Mouse (Mus musculus) heart, embryonic 11.5 days (tissue): ENCODE data around the gene Cbfa2t2. TPM values are rescaled to one million over a fixed set of nuclear protein-coding genes. Genes with fewer than 3 reads are reported as not detected.
"Not testable (repeated sequence)": the region's sequence is repeated elsewhere in the genome, so short reads cannot be mapped to it uniquely, and the experiment has no call there.

Source experiments
- ATAC-seq: fragments of 200-750 bp; cut with Nextera tagmentation; replicated peaks from 2 replicates; pipeline ENCODE4 v1.8.0; 2017; ENCODE audit warnings: moderate library complexity; ENCODE audit not compliant: insufficient number of reproducible peaks, low FRiP score, low TSS enrichment
- H3K27ac ChIP-seq: fragments of 300-500 bp; sonication (generic); 2 replicates; pipeline ENCODE4 v1.5.1; 2014; ENCODE audit warnings: mild to moderate bottlenecking, low read depth, low read length
- H3K27me3 ChIP-seq: fragments of 300-500 bp; sonication (generic); 2 replicates; pipeline ENCODE4 v1.6.1; 2014; ENCODE audit warnings: mild to moderate bottlenecking, low read length, mixed read lengths; ENCODE audit not compliant: control insufficient read depth, insufficient read depth
- H3K36me3 ChIP-seq: fragments of 300-500 bp; sonication (generic); 2 replicates; pipeline ENCODE4 v1.6.1; 2014; ENCODE audit warnings: mild to moderate bottlenecking, low read length, moderate library complexity, mixed read lengths; ENCODE audit not compliant: control insufficient read depth, insufficient read depth
- H3K4me1 ChIP-seq: fragments of 300-500 bp; sonication (generic); 2 replicates; pipeline ENCODE4 v1.6.1; 2014; ENCODE audit warnings: low read length; ENCODE audit not compliant: control insufficient read depth, insufficient read depth
- H3K4me2 ChIP-seq: fragments of 300-500 bp; sonication (generic); 2 replicates; pipeline ENCODE4 v1.6.1; 2014; ENCODE audit warnings: mild to moderate bottlenecking, moderate library complexity
- H3K4me3 ChIP-seq: fragments of 300-500 bp; sonication (generic); 2 replicates; pipeline ENCODE4 v1.5.1; 2014; ENCODE audit warnings: low read depth, low read length
- H3K9ac ChIP-seq: fragments of 300-500 bp; sonication (generic); 2 replicates; pipeline ENCODE4 v1.6.1; 2014; ENCODE audit warnings: mild to moderate bottlenecking, low read depth, low read length, moderate library complexity
- H3K9me3 ChIP-seq: fragments of 300-500 bp; sonication (generic); replicated peaks from 2 replicates; pipeline ENCODE4 v1.6.1; 2016; ENCODE audit warnings: low read length; ENCODE audit not compliant: control insufficient read depth
- WGBS: fragments of 180-500 bp; shearing (Covaris S2); extraction: QIAGEN DNeasy Blood & Tissue Kit; methylation state at CpG from one replicate; pipeline ENCODE4 v1.1.7; 2014; ENCODE audit not compliant: insufficient replicate concordance; 5-methylcytosine and 5-hydroxymethylcytosine counted together
- polyA plus RNA-seq: library from polyadenylated mRNA; unstranded; fragments of >200 nt; fragmentation: Nextera tagmentation; extraction: Ambion mirVana; gene quantifications from 2 replicates; pipeline ENCODE4 v1.2.1, GENCODE M21; 2014

Gene Cbfa2t2
- polyA plus RNA-seq, 1 experiment from 2014 or later, result 31.2 TPM

- Histone ChIP-seq H3K36me3 (no peaks in the 10 kb centered on the region; the same call in 1 of the 2 replicates), H3K27me3 (no peaks in the 10 kb centered on the region), H3K27ac (no peak overlapping the region), H3K9ac (no peak overlapping the region), H3K9me3 (no peaks in the 10 kb centered on the region), H3K4me3 (no peak overlapping the region), H3K4me2 (no peak overlapping the region), H3K4me1 (peaks cover 5% of the 10 kb centered on the region; the same call in 1 of the 2 replicates)
- WGBS, result 80% methylated on average over 1 of the region's 1 CpGs
- no peak for ATAC-seq
Observed at GRCm38 (mm10) chr2:154465914-154466335, 29.6 kb downstream of the Cbfa2t2 start.

GRCm38 (mm10) chr2:154467139-154467538 is 30.9 kb downstream of the Cbfa2t2 start:
- H3K27me3 ChIP-seq, result no peaks in the 10 kb centered on the region
- H3K4me3 ChIP-seq, result no peak overlapping the region
- no peak overlapping the region for H3K9ac ChIP-seq
- no peak for ATAC-seq
- 80% methylated on average over 5 of the region's 5 CpGs for WGBS
- no peak overlapping the region for H3K27ac ChIP-seq
- no peak overlapping the region for H3K4me2 ChIP-seq
- H3K9me3 ChIP-seq, result no peaks in the 10 kb centered on the region
- no peaks in the 10 kb centered on the region for H3K36me3 ChIP-seq
- peaks cover 5% of the 10 kb centered on the region; the same call in 1 of the 2 replicates for H3K4me1 ChIP-seq

- Histone ChIP-seq H3K4me1 (no peaks in the 10 kb centered on the region), H3K4me2 (no peak overlapping the region), H3K27ac (no peak overlapping the region), H3K36me3 (no peaks in the 10 kb centered on the region), H3K9ac (no peak overlapping the region), H3K4me3 (no peak overlapping the region), H3K9me3 (no peaks in the 10 kb centered on the region), H3K27me3 (no peaks in the 10 kb centered on the region)
- WGBS, result 89% methylated on average over 1 of the region's 1 CpGs
- ATAC-seq, result no peak
Observed at GRCm38 (mm10) chr2:154474251-154475061, 38.2 kb downstream of the Cbfa2t2 start.

- Histone ChIP-seq H3K4me3 (no peak overlapping the region), H3K9me3 (no peaks in the 10 kb centered on the region), H3K4me1 (no peaks in the 10 kb centered on the region), H3K4me2 (no peak overlapping the region), H3K36me3 (no peaks in the 10 kb centered on the region), H3K9ac (no peak overlapping the region), H3K27me3 (no peaks in the 10 kb centered on the region), H3K27ac (no peak overlapping the region)
- ATAC-seq, result no peak
- WGBS, result 84% methylated on average over 1 of the region's 1 CpGs
Observed at GRCm38 (mm10) chr2:154475062-154475349, 38.7 kb downstream of the Cbfa2t2 start.

- Histone ChIP-seq H3K4me2 (no peak overlapping the region), H3K4me3 (no peak overlapping the region), H3K4me1 (no peaks in the 10 kb centered on the region), H3K36me3 (no peaks in the 10 kb centered on the region), H3K9me3 (no peaks in the 10 kb centered on the region), H3K27me3 (no peaks in the 10 kb centered on the region), H3K27ac (no peak overlapping the region), H3K9ac (no peak overlapping the region)
- WGBS, result 97% methylated on average over 7 of the region's 7 CpGs
- no peak for ATAC-seq
Observed at GRCm38 (mm10) chr2:154475861-154476260, 39.6 kb downstream of the Cbfa2t2 start.

- ATAC-seq, result no peak
- Histone ChIP-seq H3K4me3 (no peak overlapping the region), H3K27me3 (no peaks in the 10 kb centered on the region), H3K4me1 (no peaks in the 10 kb centered on the region), H3K27ac (no peak overlapping the region), H3K4me2 (no peak overlapping the region), H3K9ac (no peak overlapping the region), H3K36me3 (no peaks in the 10 kb centered on the region), H3K9me3 (no peaks in the 10 kb centered on the region)
- WGBS, result 81% methylated on average over 3 of the region's 3 CpGs
Observed at GRCm38 (mm10) chr2:154477028-154477427, 40.7 kb downstream of the Cbfa2t2 start.

- no peak for ATAC-seq
- Histone ChIP-seq H3K4me1 (0 out of 2 replicates have a peak, but pooled peaks cover 3% of the 10 kb centered on the region), H3K4me2 (no peak overlapping the region), H3K27me3 (no peaks in the 10 kb centered on the region), H3K4me3 (no peak overlapping the region), H3K9me3 (no peaks in the 10 kb centered on the region), H3K9ac (no peak overlapping the region), H3K36me3 (no peaks in the 10 kb centered on the region), H3K27ac (no peak overlapping the region)
Observed at GRCm38 (mm10) chr2:154491788-154492187, 55.5 kb downstream of the Cbfa2t2 start.

GRCm38 (mm10) chr2:154493559-154493958 is 57.3 kb downstream of the Cbfa2t2 start:
- not testable (repeated sequence) for H3K9ac ChIP-seq, H3K4me2 ChIP-seq, H3K27ac ChIP-seq, H3K27me3 ChIP-seq, ATAC-seq, H3K4me1 ChIP-seq, H3K9me3 ChIP-seq, H3K4me3 ChIP-seq, H3K36me3 ChIP-seq
- WGBS, result 53% methylated on average over 2 of the region's 2 CpGs

- Histone ChIP-seq H3K4me3 (no peak overlapping the region), H3K4me1 (peaks cover 9% of the 10 kb centered on the region; the same call in 1 of the 2 replicates), H3K9me3 (no peaks in the 10 kb centered on the region), H3K4me2 (no peak overlapping the region), H3K27ac (no peak overlapping the region), H3K27me3 (no peaks in the 10 kb centered on the region), H3K36me3 (no peaks in the 10 kb centered on the region), H3K9ac (no peak overlapping the region)
- no peak for ATAC-seq
- WGBS, result 93% methylated on average over 4 of the region's 4 CpGs
Observed at GRCm38 (mm10) chr2:154495021-154495420, 58.7 kb downstream of the Cbfa2t2 start.
